Mouse (Mus musculus) neural tube, embryonic 12.5 days (tissue): Measurements from ENCODE around the gene Atp8a1. TPM values are rescaled to one million over a fixed set of nuclear protein-coding genes. Genes with fewer than 3 reads are reported as not detected.

ENCODE experiments used
- ATAC-seq: fragments of 200-750 bp; cut with Nextera tagmentation; 2 replicates; pipeline ENCODE4 v1.8.0; 2017; ENCODE audit warnings: low read depth, mild to moderate bottlenecking, moderate TSS enrichment, moderate library complexity; ENCODE audit not compliant: low FRiP score
- H3K27ac ChIP-seq: fragments of 300-500 bp; sonication (generic); 2 replicates; pipeline ENCODE4 v1.5.1; 2016
- H3K27me3 ChIP-seq: fragments of 300-500 bp; sonication (generic); replicated peaks from 2 replicates; pipeline ENCODE4 v1.6.1; 2016; ENCODE audit warnings: mild to moderate bottlenecking
- H3K36me3 ChIP-seq: fragments of 300-500 bp; sonication (generic); 2 replicates; pipeline ENCODE4 v1.6.1; 2016; ENCODE audit warnings: mild to moderate bottlenecking
- H3K4me1 ChIP-seq: fragments of 300-500 bp; sonication (generic); 2 replicates; pipeline ENCODE4 v1.6.1; 2016
- H3K4me2 ChIP-seq: fragments of 300-500 bp; sonication (generic); replicated peaks from 2 replicates; pipeline ENCODE4 v1.6.1; 2016; ENCODE audit warnings: mild to moderate bottlenecking
- H3K4me3 ChIP-seq: fragments of 300-500 bp; sonication (generic); 2 replicates; pipeline ENCODE4 v1.5.1; 2016
- H3K9ac ChIP-seq: fragments of 300-500 bp; sonication (generic); 2 replicates; pipeline ENCODE4 v1.6.1; 2016; ENCODE audit warnings: mild to moderate bottlenecking
- H3K9me3 ChIP-seq: fragments of 300-500 bp; sonication (generic); 2 replicates; pipeline ENCODE4 v1.6.1; 2016; ENCODE audit warnings: mild to moderate bottlenecking
- WGBS: fragments of 180-500 bp; shearing (Covaris S2); methylation state at CpG from one replicate; pipeline ENCODE4 v1.1.7; 2016; 5-methylcytosine and 5-hydroxymethylcytosine counted together
- polyA plus RNA-seq: library from polyadenylated mRNA; unstranded; fragments of >200 nt; fragmentation: Nextera tagmentation; extraction: Ambion mirVana; gene quantifications from 2 replicates; pipeline ENCODE4 v1.2.1, GENCODE M21; 2016

Gene Atp8a1
- polyA plus RNA-seq, 1 experiment from 2014 or later = 34.7 TPM

- H3K36me3 ChIP-seq = peaks cover 13% of the 10 kb centered on the region; the same call in 1 of the 2 replicates
- H3K27ac ChIP-seq = no peak overlapping the region
- no peak overlapping the region for H3K9ac ChIP-seq
- no peak overlapping the region for H3K4me2 ChIP-seq
- no peaks in the 10 kb centered on the region for H3K27me3 ChIP-seq
- ATAC-seq = no peak
- WGBS = 83% methylated on average over 3 of the region's 3 CpGs
- no peaks in the 10 kb centered on the region for H3K4me1 ChIP-seq
- H3K9me3 ChIP-seq = no peaks in the 10 kb centered on the region
- no peak overlapping the region for H3K4me3 ChIP-seq
Observed at GRCm38 (mm10) chr5:67739261-67739660, 108.0 kb downstream of the Atp8a1 start.

- Histone ChIP-seq H3K4me3 (no peak overlapping the region), H3K36me3 (peaks cover 4% of the 10 kb centered on the region; the same call in 1 of the 2 replicates), H3K9me3 (no peaks in the 10 kb centered on the region), H3K4me2 (no peak overlapping the region), H3K4me1 (no peaks in the 10 kb centered on the region), H3K9ac (no peak overlapping the region), H3K27me3 (no peaks in the 10 kb centered on the region), H3K27ac (no peak overlapping the region)
- ATAC-seq = no peak
- WGBS = 88% methylated on average over 10 of the region's 10 CpGs
Observed at GRCm38 (mm10) chr5:67738133-67738532, 109.1 kb downstream of the Atp8a1 start.

- no peaks in the 10 kb centered on the region for H3K9me3 ChIP-seq
- peaks cover 4% of the 10 kb centered on the region; the same call in 1 of the 2 replicates for H3K36me3 ChIP-seq
- 94% methylated on average over 1 of the region's 1 CpGs for WGBS
- no peak overlapping the region for H3K4me3 ChIP-seq
- ATAC-seq = no peak
- no peaks in the 10 kb centered on the region for H3K27me3 ChIP-seq
- no peak overlapping the region for H3K4me2 ChIP-seq
- no peak overlapping the region for H3K9ac ChIP-seq
- no peak overlapping the region for H3K27ac ChIP-seq
- H3K4me1 ChIP-seq = no peaks in the 10 kb centered on the region
Observed at GRCm38 (mm10) chr5:67735771-67736170, 111.5 kb downstream of the Atp8a1 start.

- no peak overlapping the region for H3K4me3 ChIP-seq
- no peaks in the 10 kb centered on the region for H3K9me3 ChIP-seq
- no peak overlapping the region for H3K4me2 ChIP-seq
- no peaks in the 10 kb centered on the region for H3K4me1 ChIP-seq
- H3K27ac ChIP-seq = no peak overlapping the region
- H3K36me3 ChIP-seq = peaks cover 10% of the 10 kb centered on the region
- no peak overlapping the region for H3K9ac ChIP-seq
- no peak for ATAC-seq
- 68% methylated on average over 9 of the region's 9 CpGs for WGBS
- no peaks in the 10 kb centered on the region for H3K27me3 ChIP-seq
Observed at GRCm38 (mm10) chr5:67733551-67734258, 113.5 kb downstream of the Atp8a1 start.

- Histone ChIP-seq H3K36me3 (peaks cover 10% of the 10 kb centered on the region), H3K9me3 (no peaks in the 10 kb centered on the region), H3K4me3 (no peak overlapping the region), H3K9ac (no peak overlapping the region), H3K4me1 (no peaks in the 10 kb centered on the region), H3K27me3 (no peaks in the 10 kb centered on the region), H3K4me2 (no peak overlapping the region), H3K27ac (no peak overlapping the region)
- ATAC-seq = no peak
- 44% methylated on average over 6 of the region's 6 CpGs for WGBS
Observed at GRCm38 (mm10) chr5:67733150-67733549, 114.1 kb downstream of the Atp8a1 start.

- Histone ChIP-seq H3K27me3 (no peaks in the 10 kb centered on the region), H3K36me3 (peaks cover 6% of the 10 kb centered on the region), H3K4me3 (no peak overlapping the region), H3K4me1 (no peaks in the 10 kb centered on the region), H3K27ac (no peak overlapping the region), H3K9me3 (no peaks in the 10 kb centered on the region), H3K4me2 (no peak overlapping the region), H3K9ac (no peak overlapping the region)
- no peak for ATAC-seq
- WGBS = 19% methylated on average over 2 of the region's 2 CpGs
Observed at GRCm38 (mm10) chr5:67727755-67728154, 119.5 kb downstream of the Atp8a1 start.

GRCm38 (mm10) chr5:67726810-67727209 lies 120.4 kb downstream of the Atp8a1 start:
- Histone ChIP-seq H3K27me3 (no peaks in the 10 kb centered on the region), H3K9me3 (no peaks in the 10 kb centered on the region), H3K4me1 (no peaks in the 10 kb centered on the region), H3K4me2 (no peak overlapping the region), H3K4me3 (no peak overlapping the region), H3K27ac (no peak overlapping the region), H3K9ac (no peak overlapping the region), H3K36me3 (peaks cover 6% of the 10 kb centered on the region)
- ATAC-seq = no peak
- 80% methylated on average over 13 of the region's 13 CpGs for WGBS

GRCm38 (mm10) chr5:67701641-67702040 lies 145.6 kb downstream of the Atp8a1 start:
- H3K9ac ChIP-seq = no peak overlapping the region
- H3K4me2 ChIP-seq = no peak overlapping the region
- peaks cover 10% of the 10 kb centered on the region for H3K36me3 ChIP-seq
- no peak overlapping the region for H3K27ac ChIP-seq
- no peaks in the 10 kb centered on the region for H3K9me3 ChIP-seq
- WGBS = 94% methylated on average over 7 of the region's 7 CpGs
- ATAC-seq = no peak
- no peaks in the 10 kb centered on the region for H3K27me3 ChIP-seq
- no peaks in the 10 kb centered on the region; the same call in 1 of the 2 replicates for H3K4me1 ChIP-seq
- no peak overlapping the region for H3K4me3 ChIP-seq

GRCm38 (mm10) chr5:67699418-67699817 lies 147.8 kb downstream of the Atp8a1 start:
- H3K9me3 ChIP-seq = no peaks in the 10 kb centered on the region
- 100% methylated on average over 1 of the region's 1 CpGs for WGBS
- H3K27me3 ChIP-seq = no peaks in the 10 kb centered on the region
- H3K9ac ChIP-seq = no peak overlapping the region
- H3K4me2 ChIP-seq = no peak overlapping the region
- H3K4me1 ChIP-seq = no peaks in the 10 kb centered on the region; the same call in 1 of the 2 replicates
- no peak overlapping the region for H3K27ac ChIP-seq
- H3K36me3 ChIP-seq = peaks cover 10% of the 10 kb centered on the region
- no peak overlapping the region for H3K4me3 ChIP-seq
- 0 out of 2 replicates have a peak, but pooled peaks have one; percentile 5 for ATAC-seq

- H3K27me3 ChIP-seq = no peaks in the 10 kb centered on the region
- H3K27ac ChIP-seq = no peak overlapping the region
- H3K4me2 ChIP-seq = no peak overlapping the region
- no peaks in the 10 kb centered on the region; the same call in 1 of the 2 replicates for H3K4me1 ChIP-seq
- no peak overlapping the region for H3K9ac ChIP-seq
- ATAC-seq = no peak
- WGBS = 90% methylated on average over 3 of the region's 3 CpGs
- H3K36me3 ChIP-seq = peaks cover 8% of the 10 kb centered on the region
- no peak overlapping the region for H3K4me3 ChIP-seq
- H3K9me3 ChIP-seq = no peaks in the 10 kb centered on the region
Observed at GRCm38 (mm10) chr5:67698176-67698575, 149.1 kb downstream of the Atp8a1 start.

GRCm38 (mm10) chr5:67696741-67697596 lies 150.3 kb downstream of the Atp8a1 start:
- no peak overlapping the region for H3K4me3 ChIP-seq
- no peak overlapping the region for H3K9ac ChIP-seq
- H3K4me1 ChIP-seq = no peaks in the 10 kb centered on the region; the same call in 1 of the 2 replicates
- 18% methylated on average over 12 of the region's 12 CpGs for WGBS
- peak; percentile 64 for ATAC-seq
- H3K9me3 ChIP-seq = no peaks in the 10 kb centered on the region
- H3K27me3 ChIP-seq = no peaks in the 10 kb centered on the region
- H3K4me2 ChIP-seq = 0 out of 2 replicates have a peak overlapping the region, but pooled peaks have one; percentile 2
- no peak overlapping the region for H3K27ac ChIP-seq
- H3K36me3 ChIP-seq = peaks cover 5% of the 10 kb centered on the region

GRCm38 (mm10) chr5:67695055-67695710 lies 152.1 kb downstream of the Atp8a1 start:
- 91% methylated on average over 14 of the region's 14 CpGs for WGBS
- H3K4me1 ChIP-seq = no peaks in the 10 kb centered on the region; the same call in 1 of the 2 replicates
- no peak overlapping the region for H3K4me3 ChIP-seq
- H3K36me3 ChIP-seq = no peaks in the 10 kb centered on the region
- no peak overlapping the region for H3K9ac ChIP-seq
- H3K27me3 ChIP-seq = no peaks in the 10 kb centered on the region
- H3K27ac ChIP-seq = no peak overlapping the region
- no peak for ATAC-seq
- no peak overlapping the region for H3K4me2 ChIP-seq
- H3K9me3 ChIP-seq = no peaks in the 10 kb centered on the region
